Mouse (Mus musculus) heart, postnatal 14 days (tissue): Measurements from ENCODE around the gene Zfp511. TPM values are rescaled to one million over a fixed set of nuclear protein-coding genes. Genes with fewer than 3 reads are reported as not detected.

ENCODE experiments used
- DNase-seq, 2 experiments: peaks; one replicate each; pipeline ENCODE4 v3.0.0; 2021 to 2022
- intact Hi-C: fragments of 180-260 bp; cut with DNase I; formaldehyde crosslinking; loops from one replicate; pipeline ENCODE4 v1.15.1; 2025
- total RNA-seq, 2 experiments: library from RNA; stranded (reverse); gene quantifications; 2 replicates each; pipeline ENCODE4 v1.2.3; 2021

The Zfp511 gene
- total RNA-seq, 2 experiments from 2014 or later = 10.3 to 10.7 TPM

GRCm38 (mm10) chr7:140047811-140048311, 11.7 kb downstream of the Zfp511 start:
- peak in 1 of 2 experiments; percentile 17 for DNase-seq
- intact Hi-C loops = no loop called here

- no peak for DNase-seq
- intact Hi-C loops = no loop called here
Observed at GRCm38 (mm10) chr7:140048361-140049114, 12.3 kb downstream of the Zfp511 start, which contains the start of gene Msx3. Msx3 (minus strand) TSS chr7:140049089.

- intact Hi-C loops = no loop called here
- DNase-seq = peak; percentile 16 to 28
Observed at GRCm38 (mm10) chr7:140049115-140049689, 13.0 kb downstream of the Zfp511 start.

GRCm38 (mm10) chr7:140054124-140054523, 17.9 kb downstream of the Zfp511 start:
- intact Hi-C loops = no loop called here
- no peak for DNase-seq

- intact Hi-C loops = no loop called here
- DNase-seq = peak; percentile 18 to 19
Observed at GRCm38 (mm10) chr7:140057413-140058407, 21.5 kb downstream of the Zfp511 start.

- intact Hi-C loops = no loop called here
- no peak for DNase-seq
Observed at GRCm38 (mm10) chr7:140058528-140058927, 22.3 kb downstream of the Zfp511 start.

GRCm38 (mm10) chr7:140059601-140060000, 23.4 kb downstream of the Zfp511 start:
- no peak for DNase-seq
- intact Hi-C loops = no loop called here

- peak in 1 of 2 experiments; percentile 15 for DNase-seq
- intact Hi-C loops = no loop called here
Observed at GRCm38 (mm10) chr7:140060936-140061831, 25.0 kb downstream of the Zfp511 start.

- DNase-seq = no peak
- intact Hi-C loops = loop anchor here (2.0 kb wide), 2 partner anchors 93 to 157 kb away; no protein-coding TSS in a partner anchor
Observed at GRCm38 (mm10) chr7:140061832-140062130, 25.6 kb downstream of the Zfp511 start.

GRCm38 (mm10) chr7:140062307-140062706, 26.1 kb downstream of the Zfp511 start:
- peak in 1 of 2 experiments; percentile 18 for DNase-seq
- intact Hi-C loops = loop anchor here (2.0 kb wide), 2 partner anchors 94 to 158 kb away; no protein-coding TSS in a partner anchor

GRCm38 (mm10) chr7:140063092-140063491, 26.9 kb downstream of the Zfp511 start:
- peak; percentile 50 to 77 for DNase-seq
- intact Hi-C loops = loop anchor here (2.0 kb wide), 2 partner anchors 94 to 158 kb away; no protein-coding TSS in a partner anchor

GRCm38 (mm10) chr7:140067397-140067796, 31.2 kb downstream of the Zfp511 start:
- intact Hi-C loops = no loop called here
- DNase-seq = no peak

- DNase-seq = no peak
- intact Hi-C loops = no loop called here
Observed at GRCm38 (mm10) chr7:140070042-140070711, 34.0 kb downstream of the Zfp511 start.

GRCm38 (mm10) chr7:140077698-140078097, 41.5 kb downstream of the Zfp511 start:
- intact Hi-C loops = loop anchor here (1.0 kb wide), 1 partner anchor 64 kb away; no protein-coding TSS in a partner anchor
- DNase-seq = no peak

GRCm38 (mm10) chr7:140078711-140079110, 42.5 kb downstream of the Zfp511 start:
- intact Hi-C loops = loop anchor here (1.0 kb wide), 1 partner anchor 63 kb away; no protein-coding TSS in a partner anchor
- DNase-seq = peak; percentile 75 to 79

- DNase-seq = peak; percentile 67 to 73
- intact Hi-C loops = loop anchor here (5.0 kb wide), 1 partner anchor 747 kb away; no protein-coding TSS in a partner anchor
Observed at GRCm38 (mm10) chr7:140080503-140081156, 44.4 kb downstream of the Zfp511 start.

- intact Hi-C loops = loop anchor here (5.0 kb wide), 1 partner anchor 746 kb away; no protein-coding TSS in a partner anchor
- DNase-seq = no peak
Observed at GRCm38 (mm10) chr7:140081408-140082241, 45.4 kb downstream of the Zfp511 start.
